Mouse (Mus musculus): Measurements from ENCODE around the gene Tapt1.
A peak's percentile ranks its signal among the peaks of the same experiment; 100 is the strongest.

Tapt1 gene

GRCm38 (mm10) chr5:44226521-44227461 lies at the start of gene Tapt1:
Tapt1 (minus strand) TSS chr5:44226626.
- peak; percentile 90 to 91 for DNase-seq (ENCODE audit: low spot score in 2 of 2)

DNA sequence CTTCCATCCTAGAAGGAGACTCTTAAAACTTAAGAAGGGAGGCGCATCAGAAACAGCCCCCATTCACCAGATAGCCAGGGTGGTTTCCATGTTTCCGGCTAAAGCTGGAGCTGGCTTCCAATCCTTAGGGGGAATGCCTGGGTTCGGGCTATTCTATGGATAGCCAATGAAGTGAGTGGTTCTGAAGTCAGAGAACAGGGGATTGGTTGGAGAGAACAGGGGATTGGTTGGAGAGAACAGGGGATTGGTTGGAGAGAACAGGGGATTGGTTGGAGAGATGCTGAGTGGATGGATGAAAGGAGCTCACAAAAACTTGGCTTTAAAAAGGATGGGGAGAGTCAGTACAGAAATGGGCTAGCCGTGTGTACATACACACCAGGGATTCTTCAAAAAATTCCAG lies 45.1 kb upstream of the Tapt1 start:
- no peak for DNase-seq (ENCODE audit: low spot score in 2 of 2)

DNA sequence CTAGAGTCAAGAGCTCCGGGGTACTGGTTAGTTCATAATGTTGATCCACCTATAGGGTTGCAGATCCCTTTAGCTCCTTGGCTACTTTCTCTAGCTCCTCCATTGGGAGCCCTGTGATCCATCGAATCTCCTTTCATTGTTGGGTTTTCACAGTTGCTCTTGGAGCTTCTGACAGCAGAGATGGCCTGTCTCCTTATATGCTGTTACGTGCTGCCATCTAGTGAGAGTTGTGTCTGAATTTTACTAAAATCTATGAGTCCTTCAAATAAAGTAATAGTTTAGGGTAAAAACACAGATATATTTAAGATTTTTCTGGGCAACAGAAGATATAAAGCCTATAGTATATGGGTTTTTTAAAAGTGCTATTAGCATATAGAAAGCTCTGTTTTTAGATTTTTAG lies 42.1 kb upstream of the Tapt1 start:
- DNase-seq (ENCODE audit: low spot score in 2 of 2), result peak; percentile 35 to 46

- no peak for DNase-seq (ENCODE audit: low spot score in 2 of 2)
These were observed 35.3 kb upstream of the Tapt1 start for GRCm38 (mm10) chr5:44261691-44262090.

GRCm38 (mm10) chr5:44261172-44261571 lies 34.7 kb upstream of the Tapt1 start:
- no peak for DNase-seq (ENCODE audit: low spot score in 2 of 2)

- DNase-seq (ENCODE audit: low spot score in 2 of 2), result no peak
These were observed 33.3 kb upstream of the Tapt1 start for GRCm38 (mm10) chr5:44259678-44260077.

GRCm38 (mm10) chr5:44258163-44258562 lies 31.7 kb upstream of the Tapt1 start:
- DNase-seq (ENCODE audit: low spot score in 2 of 2), result no peak

- DNase-seq (ENCODE audit: low spot score in 2 of 2), result no peak
These were observed 31.0 kb upstream of the Tapt1 start for GRCm38 (mm10) chr5:44257401-44257800.

- DNase-seq (ENCODE audit: low spot score in 2 of 2), result no peak
These were observed 30.1 kb upstream of the Tapt1 start for GRCm38 (mm10) chr5:44256512-44256911.

GRCm38 (mm10) chr5:44255756-44256398 lies 29.5 kb upstream of the Tapt1 start:
- no peak for DNase-seq (ENCODE audit: low spot score in 2 of 2)

DNA sequence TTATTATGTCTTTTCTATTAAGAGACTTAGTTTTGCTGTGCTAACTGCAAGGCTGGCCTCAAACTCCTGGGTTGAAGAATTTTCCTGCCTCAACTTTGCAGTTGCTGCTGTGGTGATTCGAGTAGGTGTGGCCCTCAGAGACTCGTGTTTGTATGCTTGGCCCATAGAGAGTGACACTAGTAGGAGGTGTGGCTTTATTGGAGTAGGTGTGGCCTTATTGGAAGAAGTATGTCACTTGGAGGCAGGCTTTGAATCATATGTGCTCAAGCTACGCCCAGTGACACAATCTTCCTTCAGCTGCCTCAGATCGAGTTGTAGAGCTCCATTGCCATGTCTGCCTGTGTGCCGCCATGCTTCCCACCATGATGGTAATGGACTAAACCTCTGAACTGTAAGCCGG lies 27.0 kb upstream of the Tapt1 start:
- DNase-seq (ENCODE audit: low spot score in 2 of 2), result no peak

DNA sequence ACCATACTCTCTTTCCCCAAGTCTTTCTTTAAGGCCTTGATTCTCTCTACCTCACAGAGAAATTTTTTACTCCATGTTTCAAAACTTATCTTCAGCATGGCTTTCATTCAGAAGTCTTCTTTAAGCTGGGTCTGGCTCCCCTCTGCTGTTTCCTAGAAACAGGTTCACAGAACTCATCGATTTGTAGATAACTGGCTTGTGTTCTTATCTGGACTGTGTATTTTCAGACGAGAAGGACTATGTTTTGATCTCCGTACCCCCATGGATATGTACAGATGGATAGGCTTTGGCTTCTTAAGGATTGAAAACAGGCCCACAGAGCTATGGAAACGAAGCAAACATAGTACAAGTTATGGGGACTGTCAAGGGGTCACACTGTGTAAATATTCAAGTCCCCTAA lies 26.0 kb upstream of the Tapt1 start:
- no peak for DNase-seq (ENCODE audit: low spot score in 2 of 2)

DNA sequence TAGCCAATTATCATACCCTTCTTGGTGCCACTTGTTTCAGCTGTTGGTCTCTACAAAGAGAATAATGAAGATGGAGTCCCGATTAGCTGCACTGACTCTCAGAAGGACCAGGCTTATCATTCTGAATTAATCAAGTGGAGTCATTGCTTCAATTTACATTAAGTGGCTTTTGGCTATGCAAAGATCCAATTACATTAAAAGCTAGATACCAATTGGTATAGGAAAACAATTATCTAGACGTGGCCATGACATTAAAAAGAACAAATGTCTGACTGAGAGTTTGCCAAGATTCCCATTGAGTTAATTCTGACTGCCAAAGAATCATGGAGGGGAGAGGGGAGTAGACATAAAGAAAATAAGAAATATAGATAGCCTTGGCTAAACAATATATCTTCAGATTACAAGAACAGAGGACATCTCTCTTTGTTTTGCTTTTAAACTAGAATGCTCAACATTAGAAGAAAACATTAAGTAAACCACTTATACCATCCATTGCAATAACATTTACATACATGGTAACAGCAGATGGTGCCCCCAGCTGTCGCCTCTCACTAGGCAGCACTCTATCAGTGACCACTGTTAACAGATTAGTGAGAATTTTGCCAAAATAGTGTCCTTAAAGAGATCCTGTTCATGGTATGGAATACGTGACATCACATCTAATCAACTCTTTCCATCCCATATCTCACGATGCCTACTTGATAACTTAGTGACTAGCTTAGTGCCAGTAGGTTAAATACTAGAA lies 24.0 kb upstream of the Tapt1 start:
- no peak for DNase-seq (ENCODE audit: low spot score in 2 of 2)

GRCm38 (mm10) chr5:44249363-44249762 lies 22.9 kb upstream of the Tapt1 start:
- DNase-seq (ENCODE audit: low spot score in 2 of 2), result no peak

- DNase-seq (ENCODE audit: low spot score in 2 of 2), result no peak
These were observed 20.2 kb upstream of the Tapt1 start for GRCm38 (mm10) chr5:44246493-44247217.

GRCm38 (mm10) chr5:44244894-44245423 lies 18.5 kb upstream of the Tapt1 start:
- no peak for DNase-seq (ENCODE audit: low spot score in 2 of 2)

GRCm38 (mm10) chr5:44242828-44243227 lies 16.4 kb upstream of the Tapt1 start:
- no peak for DNase-seq (ENCODE audit: low spot score in 2 of 2)

DNA sequence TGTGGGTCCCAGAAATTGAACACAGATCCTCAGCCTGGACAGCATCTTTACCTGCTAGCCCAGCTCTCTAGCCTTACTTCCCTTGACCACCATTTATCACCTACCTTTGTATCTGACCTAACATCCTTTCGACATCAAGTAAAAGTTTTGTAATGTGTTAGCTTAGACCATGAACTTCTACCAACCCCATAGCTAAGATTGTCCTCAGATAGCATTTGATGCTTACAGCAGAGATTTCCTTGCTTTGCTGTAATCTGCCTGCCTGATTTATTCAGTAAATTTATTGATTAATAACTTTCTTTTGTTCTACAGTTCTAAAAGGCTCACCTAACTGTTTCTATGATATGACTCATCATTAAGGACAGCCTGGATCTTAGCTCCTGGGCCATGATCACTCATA lies 15.3 kb upstream of the Tapt1 start:
- DNase-seq (ENCODE audit: low spot score in 2 of 2), result no peak

- no peak for DNase-seq (ENCODE audit: low spot score in 2 of 2)
These were observed 13.0 kb upstream of the Tapt1 start for GRCm38 (mm10) chr5:44239187-44240136.

- DNase-seq (ENCODE audit: low spot score in 2 of 2), result no peak
These were observed 11.8 kb upstream of the Tapt1 start for GRCm38 (mm10) chr5:44238201-44238600.
